Comparison of ENCODE assay signal across 9 mouse cellular contexts in genomic region chr7:31050921-31051320, GRCm38 (mm10). TPM values are rescaled to one million over a fixed set of nuclear protein-coding genes. Genes with fewer than 3 reads are reported as not detected.
DNase-seq lines count a peak whose midpoint lies in the region; ATAC-seq and TF ChIP-seq lines count a peak whose summit lies in the region.
"Had no signal": no experiment of that assay in that cellular context is flagged by ENCODE, and none has a peak within 500 bp of the region (broad histone marks: within the 10 kb centered on the region; RNA-seq: fewer than 3 reads in every experiment).

No protein-coding gene starts in this region.

- H3K4me3 ChIP-seq in heart, embryonic 15.5 days, result peak overlapping the region; percentile 57; the same call in 1 of the 2 replicates
- no peak overlapping the region for H3K4me3 ChIP-seq in heart, adult 2 months
- H3K4me3 ChIP-seq in hindbrain, embryonic 12.5 days, result peak overlapping the region; percentile 32
- peak overlapping the region; percentile 37 for H3K4me3 ChIP-seq in midbrain, embryonic 12.5 days

- 11% methylated on average over 9 of the region's 9 CpGs for WGBS in heart, embryonic 15.5 days
- WGBS in heart, adult 2 months, result 22% methylated on average over 9 of the region's 9 CpGs
- WGBS in hindbrain, embryonic 12.5 days, result 2% methylated on average over 9 of the region's 9 CpGs
- WGBS in midbrain, embryonic 12.5 days, result 2% methylated on average over 9 of the region's 9 CpGs

- no peak for TF ChIP-seq EP300 in heart, adult 2 months (IDR thresholded peaks at IDR 0.05; ENCODE audit: insufficient read depth, low read depth, low read length)

- H3K9me3 ChIP-seq in heart, embryonic 15.5 days (replicated peaks), result no peaks in the 10 kb centered on the region
- no peaks in the 10 kb centered on the region for H3K9me3 ChIP-seq in hindbrain, embryonic 12.5 days (replicated peaks)
- no peaks in the 10 kb centered on the region for H3K9me3 ChIP-seq in midbrain, embryonic 12.5 days

- H3K36me3 ChIP-seq in heart, embryonic 15.5 days, result no peaks in the 10 kb centered on the region
- H3K36me3 ChIP-seq in heart, adult 2 months (ENCODE audit: control insufficient read depth, insufficient read depth, low read length), result no peaks in the 10 kb centered on the region
- H3K36me3 ChIP-seq in hindbrain, embryonic 12.5 days, result no peaks in the 10 kb centered on the region
- no peaks in the 10 kb centered on the region for H3K36me3 ChIP-seq in midbrain, embryonic 12.5 days

- H3K9ac ChIP-seq in heart, embryonic 15.5 days, result no peak overlapping the region
- H3K9ac ChIP-seq in heart, adult 2 months (ENCODE audit: low read depth, low read length), result no peak overlapping the region
- 0 out of 2 replicates have a peak overlapping the region, but pooled peaks have one; percentile 55 for H3K9ac ChIP-seq in hindbrain, embryonic 12.5 days
- 0 out of 2 replicates have a peak overlapping the region, but pooled peaks have one; percentile 15 for H3K9ac ChIP-seq in midbrain, embryonic 12.5 days (replicated peaks)

- H3K4me1 ChIP-seq in heart, embryonic 15.5 days (replicated peaks), result peaks cover 55% of the 10 kb centered on the region
- peaks cover 4% of the 10 kb centered on the region for H3K4me1 ChIP-seq in heart, adult 2 months (ENCODE audit: control insufficient read depth, insufficient read depth, low read length)
- peaks cover 62% of the 10 kb centered on the region for H3K4me1 ChIP-seq in hindbrain, embryonic 12.5 days
- H3K4me1 ChIP-seq in midbrain, embryonic 12.5 days, result peaks cover 58% of the 10 kb centered on the region

- TF ChIP-seq CTCF in heart, adult 2 months (IDR thresholded peaks at IDR 0.05), result no peak

- no peak for TF ChIP-seq POLR2A in heart, adult 2 months (IDR thresholded peaks at IDR 0.05; ENCODE audit: insufficient read depth, low read depth, low read length)

- no peak for ATAC-seq in heart, embryonic 15.5 days (replicated peaks; ENCODE audit: insufficient number of reproducible peaks, insufficient read depth, low FRiP score, low read depth)
- ATAC-seq in hindbrain, embryonic 12.5 days (ENCODE audit: low FRiP score), result no peak
- ATAC-seq in midbrain, embryonic 12.5 days (ENCODE audit: low FRiP score, low read depth), result no peak

- no peak for DNase-seq in heart, adult 2 months
- DNase-seq in cerebellum, adult 8-10 months, result peak; percentile 54
- no peak for DNase-seq in spleen, adult 18-20 months
- DNase-seq in spleen, postnatal 10 days (ENCODE audit: low spot score in 2 of 2), result no peak
- no peak for DNase-seq in ovary, postnatal 36 days (ENCODE audit: low spot score)

- no peak overlapping the region for H3K27ac ChIP-seq in heart, embryonic 15.5 days
- no peak overlapping the region for H3K27ac ChIP-seq in heart, adult 2 months
- no peak overlapping the region for H3K27ac ChIP-seq in hindbrain, embryonic 12.5 days
- H3K27ac ChIP-seq in midbrain, embryonic 12.5 days (replicated peaks), result no peak overlapping the region

- H3K4me2 ChIP-seq in heart, embryonic 15.5 days, result peak overlapping the region; percentile 66
- H3K4me2 ChIP-seq in hindbrain, embryonic 12.5 days (replicated peaks), result peak overlapping the region; percentile 60
- peak overlapping the region; percentile 55 for H3K4me2 ChIP-seq in midbrain, embryonic 12.5 days (replicated peaks)

- H3K79me2 ChIP-seq in heart, adult 2 months (replicated peaks; ENCODE audit: control insufficient read depth, insufficient read depth, low read length), result no peaks in the 10 kb centered on the region

- H3K27me3 ChIP-seq in heart, embryonic 15.5 days, result peaks cover 41% of the 10 kb centered on the region
- no peaks in the 10 kb centered on the region; the same call in 1 of the 2 replicates for H3K27me3 ChIP-seq in heart, adult 2 months (ENCODE audit: control insufficient read depth, insufficient read depth, low read length)
- peaks cover 75% of the 10 kb centered on the region for H3K27me3 ChIP-seq in hindbrain, embryonic 12.5 days
- peaks cover 81% of the 10 kb centered on the region for H3K27me3 ChIP-seq in midbrain, embryonic 12.5 days

- intact Hi-C loops in heart, adult 2 months (cut with DNase I), result loop anchor here (5.0 kb wide), 1 partner anchor 79 kb away; the partner anchor contains the start of genes Fam187b and Lsr

RNA-seq across cellular contexts. Expression of gene Fxyd7, which starts 0.3 kb away (rescaled TPM):
- polyA plus RNA-seq in heart, embryonic 15.5 days (2015; fragmentation: Nextera tagmentation; extraction: Ambion mirVana), result 1.1 and 2.7 TPM in 2 replicates
- 1 to 10 TPM in 1 of 2 experiments, under 1 TPM in 1; 0.63 to 1.5 TPM for total RNA-seq in heart, adult 2 months (2021)
- 2.9 and 3.4 TPM in 2 replicates for polyA plus RNA-seq in heart, adult 2 months (2012; rRNA removed)
- 26.3 and 29.8 TPM in 2 replicates for polyA plus RNA-seq in hindbrain, embryonic 12.5 days (2016; fragmentation: Nextera tagmentation; extraction: Ambion mirVana)
- 10.0 and 11.5 TPM in 2 replicates for polyA plus RNA-seq in midbrain, embryonic 12.5 days (2016; fragmentation: Nextera tagmentation; extraction: Ambion mirVana)
- total RNA-seq: ES-E14 had no signal

RNA-seq across cellular contexts. Expression of gene Fxyd1, which starts 6.1 kb away (rescaled TPM):
- polyA plus RNA-seq in heart, embryonic 15.5 days (2015; fragmentation: Nextera tagmentation; extraction: Ambion mirVana), result 950 and 1,236 TPM in 2 replicates
- 100 to 1,000 TPM; 839 to 985 TPM for total RNA-seq in heart, adult 2 months (2021)
- polyA plus RNA-seq in heart, adult 2 months (2012; rRNA removed), result 1,788 and 1,851 TPM in 2 replicates
- polyA plus RNA-seq in hindbrain, embryonic 12.5 days (2016; fragmentation: Nextera tagmentation; extraction: Ambion mirVana), result 25.3 and 34.7 TPM in 2 replicates
- 8.9 and 10.3 TPM in 2 replicates for polyA plus RNA-seq in midbrain, embryonic 12.5 days (2016; fragmentation: Nextera tagmentation; extraction: Ambion mirVana)
- total RNA-seq: ES-E14 had no signal

RNA-seq across cellular contexts. Expression of gene Lgi4, which starts 8.2 kb away (rescaled TPM):
- polyA plus RNA-seq in heart, embryonic 15.5 days (2015; fragmentation: Nextera tagmentation; extraction: Ambion mirVana), result 0.25 and 0.39 TPM in 2 replicates
- 1 to 10 TPM; 3.8 to 3.9 TPM for total RNA-seq in heart, adult 2 months (2021)
- 5.4 and 6.5 TPM in 2 replicates for polyA plus RNA-seq in heart, adult 2 months (2012; rRNA removed)
- 2.1 TPM in 2 replicates for polyA plus RNA-seq in hindbrain, embryonic 12.5 days (2016; fragmentation: Nextera tagmentation; extraction: Ambion mirVana)
- polyA plus RNA-seq in midbrain, embryonic 12.5 days (2016; fragmentation: Nextera tagmentation; extraction: Ambion mirVana), result 0.54 and 0.55 TPM in 2 replicates

RNA-seq across cellular contexts. Expression of gene Fxyd5, which starts 8.6 kb away (rescaled TPM):
- 39.1 and 47.0 TPM in 2 replicates for polyA plus RNA-seq in heart, embryonic 15.5 days (2015; fragmentation: Nextera tagmentation; extraction: Ambion mirVana)
- total RNA-seq in heart, adult 2 months (2021), result 10 to 100 TPM; 30.5 to 31.1 TPM
- 45.0 and 55.2 TPM in 2 replicates for polyA plus RNA-seq in heart, adult 2 months (2012; rRNA removed)
- 9.6 and 10.4 TPM in 2 replicates for polyA plus RNA-seq in hindbrain, embryonic 12.5 days (2016; fragmentation: Nextera tagmentation; extraction: Ambion mirVana)
- 8.7 and 13.2 TPM in 2 replicates for polyA plus RNA-seq in midbrain, embryonic 12.5 days (2016; fragmentation: Nextera tagmentation; extraction: Ambion mirVana)

RNA-seq across cellular contexts. Expression of gene Fxyd3, which starts 25.6 kb away (rescaled TPM):
- polyA plus RNA-seq in heart, embryonic 15.5 days (2015; fragmentation: Nextera tagmentation; extraction: Ambion mirVana), result 2.6 and 15.2 TPM in 2 replicates
- 1 to 10 TPM; 1.6 to 2.5 TPM for total RNA-seq in heart, adult 2 months (2021)
- 4.9 and 5.5 TPM in 2 replicates for polyA plus RNA-seq in heart, adult 2 months (2012; rRNA removed)
- 5.5 and 12.3 TPM in 2 replicates for polyA plus RNA-seq in hindbrain, embryonic 12.5 days (2016; fragmentation: Nextera tagmentation; extraction: Ambion mirVana)
- polyA plus RNA-seq in midbrain, embryonic 12.5 days (2016; fragmentation: Nextera tagmentation; extraction: Ambion mirVana), result 1.4 and 1.7 TPM in 2 replicates

Comparison
In these comparisons a context has a peak if more than half of its experiments do, and no peak if none do; other contexts are left out.
1. H3K9ac ChIP-seq: peak in hindbrain, embryonic 12.5 days (single experiment) and midbrain, embryonic 12.5 days (single experiment); none in heart, embryonic 15.5 days (single experiment) and heart, adult 2 months (single experiment).
2. RNA of gene Fxyd1, which starts 6.1 kb away (polyA plus RNA-seq): 1,788 to 1,851 TPM in heart, adult 2 months and 950 to 1,236 TPM in heart, embryonic 15.5 days; 25.3 to 34.7 TPM in hindbrain, embryonic 12.5 days and 8.9 to 10.3 TPM in midbrain, embryonic 12.5 days; every median in the first group is over 10 times any median in the second.
3. Peak in every context shown above with its lines, with median percentiles within 50 percentile points of each other: H3K4me2 ChIP-seq.